ENCODE assay signal across 8 mouse cellular contexts in the genomic region with DNA sequence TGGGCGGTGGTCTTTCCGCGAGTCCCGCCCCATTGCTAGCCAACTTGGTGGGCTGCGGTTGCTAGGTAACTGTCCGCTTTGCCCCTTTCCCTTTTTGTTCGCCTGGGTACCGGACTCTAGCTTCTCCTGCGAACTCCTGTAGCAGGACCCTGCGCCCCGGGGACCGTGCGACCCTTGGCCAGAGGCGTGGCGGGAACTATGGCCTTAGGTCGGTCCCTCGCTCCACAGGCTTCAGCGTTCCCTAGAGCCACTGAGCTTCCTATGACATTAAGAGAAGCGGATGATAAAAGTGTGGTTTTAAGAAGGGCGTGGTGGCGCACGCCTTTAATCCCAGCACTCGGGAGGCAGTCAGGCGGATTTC. TPM values are rescaled to one million over a fixed set of nuclear protein-coding genes. Genes with fewer than 3 reads are reported as not detected.
DNase-seq lines count a peak whose midpoint lies in the region; ATAC-seq and TF ChIP-seq lines count a peak whose summit lies in the region.

No protein-coding gene starts in this region.

- H3K4me2 ChIP-seq in heart, embryonic 12.5 days, result peak overlapping the region; percentile 73
- H3K4me2 ChIP-seq in forebrain, embryonic 16.5 days (ENCODE audit: low read length), result peak overlapping the region; percentile 74

- 1% methylated on average over 24 of the region's 24 CpGs for WGBS in heart, embryonic 12.5 days
- WGBS in forebrain, embryonic 16.5 days, result under 1% methylated on average over 24 of the region's 24 CpGs

- H3K4me1 ChIP-seq in heart, embryonic 12.5 days (replicated peaks), result peaks cover 21% of the 10 kb centered on the region
- H3K4me1 ChIP-seq in ES-Bruce4 (ENCODE audit: control insufficient read depth, insufficient read depth, low read length), result no peaks in the 10 kb centered on the region
- peaks cover 18% of the 10 kb centered on the region for H3K4me1 ChIP-seq in forebrain, embryonic 16.5 days (replicated peaks; ENCODE audit: control insufficient read depth, insufficient read depth, low read length)

- no peak for DNase-seq in heart, adult 9 months (ENCODE audit: low spot score in 2 of 2)
- no peak for DNase-seq in right cerebral cortex, postnatal 25 days
- no peak for DNase-seq in ovary, adult 18-20 months (ENCODE audit: low spot score)
- DNase-seq in spleen, adult 12 weeks (ENCODE audit: low spot score), result no peak

- H3K4me3 ChIP-seq in heart, embryonic 12.5 days, result peak overlapping the region; percentile 73
- peak overlapping the region; percentile 72 for H3K4me3 ChIP-seq in ES-Bruce4 (ENCODE audit: low read depth, low read length)
- H3K4me3 ChIP-seq in forebrain, embryonic 16.5 days (replicated peaks; ENCODE audit: low read length), result peak overlapping the region; percentile 77

- TF ChIP-seq EP300 in ES-Bruce4 (IDR thresholded peaks at IDR 0.05; ENCODE audit: insufficient read depth, low read depth, low read length), result no peak

- H3K9me3 ChIP-seq in heart, embryonic 12.5 days (replicated peaks), result no peaks in the 10 kb centered on the region
- no peaks in the 10 kb centered on the region for H3K9me3 ChIP-seq in ES-Bruce4 (replicated peaks; ENCODE audit: control insufficient read depth, insufficient read depth, low read length, poor library complexity, severe bottlenecking)
- H3K9me3 ChIP-seq in forebrain, embryonic 16.5 days (ENCODE audit: control insufficient read depth, low read length), result no peaks in the 10 kb centered on the region

- peaks cover 17% of the 10 kb centered on the region; the same call in 1 of the 2 replicates for H3K36me3 ChIP-seq in heart, embryonic 12.5 days
- H3K36me3 ChIP-seq in ES-Bruce4 (ENCODE audit: control insufficient read depth, insufficient read depth, low read length, poor library complexity, severe bottlenecking), result no peaks in the 10 kb centered on the region
- H3K36me3 ChIP-seq in forebrain, embryonic 16.5 days (ENCODE audit: control insufficient read depth, insufficient read depth), result no peaks in the 10 kb centered on the region

- TF ChIP-seq POLR2A in ES-Bruce4 (IDR thresholded peaks at IDR 0.05; ENCODE audit: insufficient read depth, low read length), result no peak

- peak; percentile 58 for ATAC-seq in heart, embryonic 12.5 days (ENCODE audit: insufficient number of reproducible peaks, low FRiP score)
- no peak for ATAC-seq in forebrain, embryonic 16.5 days
- ATAC-seq in megakaryocyte, adult 5-6 weeks (ENCODE audit: poor library complexity, severe bottlenecking), result peak; percentile 17; the same call in 1 of the 2 replicates

- no peaks in the 10 kb centered on the region for H3K27me3 ChIP-seq in heart, embryonic 12.5 days (replicated peaks)
- no peaks in the 10 kb centered on the region for H3K27me3 ChIP-seq in ES-Bruce4 (ENCODE audit: control insufficient read depth, insufficient read depth, low read length, poor library complexity, severe bottlenecking)
- no peaks in the 10 kb centered on the region for H3K27me3 ChIP-seq in forebrain, embryonic 16.5 days (replicated peaks; ENCODE audit: control insufficient read depth, insufficient read depth, low read length)

- H3K9ac ChIP-seq in heart, embryonic 12.5 days, result peak overlapping the region; percentile 77
- H3K9ac ChIP-seq in ES-Bruce4 (ENCODE audit: low read depth, poor library complexity, severe bottlenecking), result peak overlapping the region; percentile 1; the same call in 1 of the 2 replicates
- peak overlapping the region; percentile 71 for H3K9ac ChIP-seq in forebrain, embryonic 16.5 days (replicated peaks; ENCODE audit: low read depth, low read length)

- peak overlapping the region; percentile 94 for H3K27ac ChIP-seq in heart, embryonic 12.5 days (ENCODE audit: poor library complexity, severe bottlenecking)
- H3K27ac ChIP-seq in ES-Bruce4 (ENCODE audit: insufficient read depth, low read length), result no peak overlapping the region
- H3K27ac ChIP-seq in forebrain, embryonic 16.5 days (ENCODE audit: low read length), result peak overlapping the region; percentile 96

- TF ChIP-seq CTCF in ES-Bruce4 (IDR thresholded peaks at IDR 0.05; ENCODE audit: low read depth, low read length), result no peak

RNA-seq across cellular contexts. Expression of a gene that starts 0.6 kb away (rescaled TPM):
- 112 and 113 TPM in 2 replicates for polyA plus RNA-seq in heart, embryonic 12.5 days (2016; fragmentation: Nextera tagmentation; extraction: Ambion mirVana)
- 26.0 and 30.1 TPM in 2 replicates for polyA plus RNA-seq in ES-Bruce4 (2011; ENCODE audit: insufficient read depth, insufficient read length, low read depth, missing spikeins)
- polyA plus RNA-seq in forebrain, embryonic 16.5 days (2015; fragmentation: Nextera tagmentation; extraction: Ambion mirVana), result 252 and 284 TPM in 2 replicates
- total RNA-seq in megakaryocyte, adult 5-6 weeks (2015), result 91.5 and 106 TPM in 2 replicates
- total RNA-seq in megakaryocyte, adult 5-6 weeks (2017), result 53.1 and 76.1 TPM in 2 replicates

RNA-seq across cellular contexts. Expression of a gene that starts 20.9 kb away (rescaled TPM):
- polyA plus RNA-seq in heart, embryonic 12.5 days (2016; fragmentation: Nextera tagmentation; extraction: Ambion mirVana), result 43.9 and 44.7 TPM in 2 replicates
- polyA plus RNA-seq in ES-Bruce4 (2011; ENCODE audit: insufficient read depth, insufficient read length, low read depth, missing spikeins), result 45.1 and 50.4 TPM in 2 replicates
- 124 and 129 TPM in 2 replicates for polyA plus RNA-seq in forebrain, embryonic 16.5 days (2015; fragmentation: Nextera tagmentation; extraction: Ambion mirVana)
- 68.0 and 69.3 TPM in 2 replicates for total RNA-seq in megakaryocyte, adult 5-6 weeks (2015)
- total RNA-seq in megakaryocyte, adult 5-6 weeks (2017), result 57.1 and 62.0 TPM in 2 replicates

RNA-seq across cellular contexts. Expression of a gene that starts 26.9 kb away (rescaled TPM):
- polyA plus RNA-seq in heart, embryonic 12.5 days (2016; fragmentation: Nextera tagmentation; extraction: Ambion mirVana), result not detected in 2 replicates
- polyA plus RNA-seq in ES-Bruce4 (2011; ENCODE audit: insufficient read depth, insufficient read length, low read depth, missing spikeins), result not detected in 2 replicates
- polyA plus RNA-seq in forebrain, embryonic 16.5 days (2015; fragmentation: Nextera tagmentation; extraction: Ambion mirVana), result not detected in 2 replicates
- total RNA-seq in megakaryocyte, adult 5-6 weeks (2015), result not detected in 2 replicates
- not detected in 2 replicates for total RNA-seq in megakaryocyte, adult 5-6 weeks (2017)

RNA-seq across cellular contexts. Expression of a gene that starts 27.7 kb away (rescaled TPM):
- not detected in 2 replicates for polyA plus RNA-seq in heart, embryonic 12.5 days (2016; fragmentation: Nextera tagmentation; extraction: Ambion mirVana)
- not detected in 2 replicates for polyA plus RNA-seq in ES-Bruce4 (2011; ENCODE audit: insufficient read depth, insufficient read length, low read depth, missing spikeins)
- polyA plus RNA-seq in forebrain, embryonic 16.5 days (2015; fragmentation: Nextera tagmentation; extraction: Ambion mirVana), result not detected in 2 replicates
- 0.21 TPM in 1 of 2 replicates, not detected in the other for total RNA-seq in megakaryocyte, adult 5-6 weeks (2015)
- 0.16 and 0.55 TPM in 2 replicates for total RNA-seq in megakaryocyte, adult 5-6 weeks (2017)

RNA-seq across cellular contexts. Expression of a gene that starts 50.9 kb away (rescaled TPM):
- polyA plus RNA-seq in heart, embryonic 12.5 days (2016; fragmentation: Nextera tagmentation; extraction: Ambion mirVana), result 0.09 TPM in 1 of 2 replicates, not detected in the other
- 0.49 TPM in 1 of 2 replicates, not detected in the other for polyA plus RNA-seq in ES-Bruce4 (2011; ENCODE audit: insufficient read depth, insufficient read length, low read depth, missing spikeins)
- not detected in 2 replicates for polyA plus RNA-seq in forebrain, embryonic 16.5 days (2015; fragmentation: Nextera tagmentation; extraction: Ambion mirVana)
- 8.3 and 12.3 TPM in 2 replicates for total RNA-seq in megakaryocyte, adult 5-6 weeks (2015)
- total RNA-seq in megakaryocyte, adult 5-6 weeks (2017), result 6.7 and 6.9 TPM in 2 replicates

Comparison
In these comparisons a context has a peak if more than half of its experiments do, and no peak if none do; other contexts are left out.
1. H3K9ac ChIP-seq: peak in every context shown above with its lines; median percentile 77 in heart, embryonic 12.5 days; 71 in forebrain, embryonic 16.5 days; 1 in ES-Bruce4.